Mouse (Mus musculus): ENCODE results near the gene Rhot2.

DNA sequence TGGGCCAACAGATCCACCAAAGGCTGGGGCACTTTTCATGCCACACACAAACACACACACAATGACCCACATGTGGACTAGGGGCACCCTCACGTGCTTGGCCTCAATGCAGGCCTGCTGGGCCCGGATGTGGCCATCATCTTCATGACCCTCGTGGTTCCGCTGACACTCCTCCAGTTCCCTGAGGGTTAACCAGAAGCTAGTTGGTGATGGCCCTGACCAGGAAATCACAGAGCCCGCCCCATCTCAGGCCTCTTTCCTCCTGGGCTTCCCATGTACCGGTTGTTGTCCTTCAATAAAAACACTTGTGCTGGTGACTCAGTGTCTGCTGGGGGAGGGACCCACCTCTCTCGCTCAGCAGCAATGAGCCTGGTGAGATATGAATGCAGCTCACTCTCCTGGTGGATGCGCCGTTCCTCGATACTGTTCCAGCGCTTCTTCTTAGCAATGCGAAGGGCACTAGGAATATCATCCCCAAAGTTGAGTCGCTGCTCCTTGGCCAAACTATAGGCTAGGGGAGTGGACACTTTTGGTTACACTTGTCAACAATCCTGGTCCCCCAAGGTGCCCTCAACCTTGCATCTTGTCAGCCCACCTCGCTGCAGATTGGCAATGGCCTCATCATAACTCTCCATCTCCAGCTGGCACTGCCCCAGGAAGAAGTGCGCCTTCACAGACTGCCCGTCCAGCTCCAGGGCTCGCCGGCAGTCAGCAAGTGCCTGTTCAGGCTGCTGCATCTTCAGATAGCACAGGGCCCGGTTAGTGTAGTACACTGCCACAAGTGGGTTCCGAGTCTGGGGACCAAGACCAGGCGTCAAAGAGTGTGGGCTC, 13.0 kb downstream of the Rhot2 start:
- TF ChIP-seq USF1 (IDR thresholded peaks at IDR 0.05; ENCODE audit: low read depth): no peak
- peak; percentile 3 for TF ChIP-seq POLR2A (IDR thresholded peaks at IDR 0.05; ENCODE audit: insufficient read length, low read depth)
- no peak for TF ChIP-seq TCF12 (IDR thresholded peaks at IDR 0.05; ENCODE audit: insufficient read depth, poor library complexity, severe bottlenecking)
- TF ChIP-seq CEBPB (IDR thresholded peaks at IDR 0.05; ENCODE audit: insufficient read depth, poor library complexity, severe bottlenecking): no peak
- peak; percentile 73 for TF ChIP-seq POLR2AphosphoS2 (IDR thresholded peaks at IDR 0.05; ENCODE audit: insufficient read length, low read depth)
- no peak for TF ChIP-seq MYOD1 (IDR thresholded peaks at IDR 0.05; ENCODE audit: control insufficient read depth in 1 of 3, insufficient read length in 2 of 3, low read depth in 2 of 3)
- no peak for TF ChIP-seq E2F4 (IDR thresholded peaks at IDR 0.05; ENCODE audit: insufficient read depth)
- no peak for TF ChIP-seq MAX (IDR thresholded peaks at IDR 0.05; ENCODE audit: low read depth)
- TF ChIP-seq REST (IDR thresholded peaks at IDR 0.05; ENCODE audit: insufficient read depth, insufficient read length): no peak
- no peak for TF ChIP-seq SRF (IDR thresholded peaks at IDR 0.05; ENCODE audit: control insufficient read depth, insufficient read length, low read depth)
- TF ChIP-seq MYOG (IDR thresholded peaks at IDR 0.05; ENCODE audit: control insufficient read depth in 1 of 3, insufficient read depth in 1 of 3, insufficient read length in 2 of 3, low read depth in 2 of 3): no peak
- TF ChIP-seq TCF3 (IDR thresholded peaks at IDR 0.05; ENCODE audit: insufficient read length, low read depth): no peak
